Mouse (Mus musculus): ENCODE measurements at regions not wholly inside any gene's neighbourhood (a gene's known extent, or its start where the extent isn't known, plus 50 kb on each side); places are given as distances from the start of the nearest gene placed in this dataset.
"Not testable (repeated sequence)": the region's sequence is repeated elsewhere in the genome, so short reads cannot be mapped to it uniquely, and the experiment has no call there.

- no peak for DNase-seq (ENCODE audit: low spot score)
- Histone ChIP-seq H3K4me1 (ENCODE audit: control insufficient read depth, insufficient read depth, low read length) (no peaks in the 10 kb centered on the region), H3K36me3 (ENCODE audit: control insufficient read depth, insufficient read depth, low read length) (no peaks in the 10 kb centered on the region), H3K4me2 (ENCODE audit: low read depth, low read length) (no peak overlapping the region), H3K27ac (replicated peaks; ENCODE audit: low read depth, low read length) (no peak overlapping the region), H3K9ac (ENCODE audit: low read depth, low read length) (no peak overlapping the region), H3K4me3 (ENCODE audit: low read depth, low read length) (no peak overlapping the region), H3K9me3 (ENCODE audit: control insufficient read depth, low read length) (no peaks in the 10 kb centered on the region), H3K27me3 (replicated peaks; ENCODE audit: control insufficient read depth, insufficient read depth, low read length) (no peaks in the 10 kb centered on the region)
- ATAC-seq (ENCODE audit: low read depth), result no peak
- 35% methylated on average over 5 of the region's 5 CpGs for WGBS
Observed at GRCm38 (mm10) chr4:66691598-66692220, 135.7 kb upstream of the Tlr4 start.

- no peaks in the 10 kb centered on the region for H3K27me3 ChIP-seq (replicated peaks; ENCODE audit: control insufficient read depth, insufficient read depth, low read length)
- H3K9ac ChIP-seq (ENCODE audit: low read depth, low read length), result no peak overlapping the region
- DNase-seq (ENCODE audit: low spot score), result no peak
- no peak overlapping the region for H3K27ac ChIP-seq (replicated peaks; ENCODE audit: low read depth, low read length)
- H3K4me1 ChIP-seq (ENCODE audit: control insufficient read depth, insufficient read depth, low read length), result no peaks in the 10 kb centered on the region
- no peak for ATAC-seq (ENCODE audit: low read depth)
- H3K4me3 ChIP-seq (ENCODE audit: low read depth, low read length), result no peak overlapping the region
- 35% methylated on average over 4 of the region's 4 CpGs for WGBS
- H3K9me3 ChIP-seq (ENCODE audit: control insufficient read depth, low read length), result no peaks in the 10 kb centered on the region
- H3K4me2 ChIP-seq (ENCODE audit: low read depth, low read length), result no peak overlapping the region
- no peaks in the 10 kb centered on the region for H3K36me3 ChIP-seq (ENCODE audit: control insufficient read depth, insufficient read depth, low read length)
Observed at GRCm38 (mm10) chr4:66693982-66694578, 133.3 kb upstream of the Tlr4 start.

GRCm38 (mm10) chr4:66715821-66716760 lies 111.3 kb upstream of the Tlr4 start:
- Histone ChIP-seq H3K4me2 (ENCODE audit: low read depth, low read length) (no peak overlapping the region), H3K27ac (replicated peaks; ENCODE audit: low read depth, low read length) (no peak overlapping the region), H3K36me3 (ENCODE audit: control insufficient read depth, insufficient read depth, low read length) (no peaks in the 10 kb centered on the region), H3K9ac (ENCODE audit: low read depth, low read length) (no peak overlapping the region), H3K27me3 (replicated peaks; ENCODE audit: control insufficient read depth, insufficient read depth, low read length) (no peaks in the 10 kb centered on the region), H3K9me3 (ENCODE audit: control insufficient read depth, low read length) (no peaks in the 10 kb centered on the region), H3K4me3 (ENCODE audit: low read depth, low read length) (no peak overlapping the region), H3K4me1 (ENCODE audit: control insufficient read depth, insufficient read depth, low read length) (no peaks in the 10 kb centered on the region)
- DNase-seq (ENCODE audit: low spot score), result peak; percentile 51
- 69% methylated on average over 6 of the region's 6 CpGs for WGBS
- ATAC-seq (ENCODE audit: low read depth), result peak; percentile 82

- Histone ChIP-seq H3K27me3 (replicated peaks; ENCODE audit: control insufficient read depth, insufficient read depth, low read length) (no peaks in the 10 kb centered on the region), H3K9ac (ENCODE audit: low read depth, low read length) (no peak overlapping the region), H3K27ac (replicated peaks; ENCODE audit: low read depth, low read length) (no peak overlapping the region), H3K4me1 (ENCODE audit: control insufficient read depth, insufficient read depth, low read length) (no peaks in the 10 kb centered on the region), H3K4me3 (ENCODE audit: low read depth, low read length) (no peak overlapping the region), H3K9me3 (ENCODE audit: control insufficient read depth, low read length) (no peaks in the 10 kb centered on the region), H3K4me2 (ENCODE audit: low read depth, low read length) (no peak overlapping the region), H3K36me3 (ENCODE audit: control insufficient read depth, insufficient read depth, low read length) (no peaks in the 10 kb centered on the region)
- DNase-seq (ENCODE audit: low spot score), result no peak
- no peak for ATAC-seq (ENCODE audit: low read depth)
- 6% methylated on average over 2 of the region's 2 CpGs for WGBS
Observed at GRCm38 (mm10) chr4:66737407-66737806, 90.0 kb upstream of the Tlr4 start.

GRCm38 (mm10) chr4:66743421-66743820 lies 84.0 kb upstream of the Tlr4 start:
- H3K4me3 ChIP-seq (ENCODE audit: low read depth, low read length); H3K36me3 ChIP-seq (ENCODE audit: control insufficient read depth, insufficient read depth, low read length); DNase-seq (ENCODE audit: low spot score); H3K4me1 ChIP-seq (ENCODE audit: control insufficient read depth, insufficient read depth, low read length); H3K9ac ChIP-seq (ENCODE audit: low read depth, low read length); H3K27ac ChIP-seq (replicated peaks; ENCODE audit: low read depth, low read length); H3K9me3 ChIP-seq (ENCODE audit: control insufficient read depth, low read length); ATAC-seq (ENCODE audit: low read depth); H3K27me3 ChIP-seq (replicated peaks; ENCODE audit: control insufficient read depth, insufficient read depth, low read length); H3K4me2 ChIP-seq (ENCODE audit: low read depth, low read length): not testable (repeated sequence)
- 95% methylated on average over 17 of the region's 19 CpGs for WGBS

GRCm38 (mm10) chr4:66768762-66769161 lies 58.6 kb upstream of the Tlr4 start:
- Histone ChIP-seq H3K27ac (replicated peaks; ENCODE audit: low read depth, low read length) (no peak overlapping the region), H3K4me2 (ENCODE audit: low read depth, low read length) (no peak overlapping the region), H3K27me3 (replicated peaks; ENCODE audit: control insufficient read depth, insufficient read depth, low read length) (no peaks in the 10 kb centered on the region), H3K36me3 (ENCODE audit: control insufficient read depth, insufficient read depth, low read length) (no peaks in the 10 kb centered on the region), H3K9me3 (ENCODE audit: control insufficient read depth, low read length) (no peaks in the 10 kb centered on the region), H3K9ac (ENCODE audit: low read depth, low read length) (no peak overlapping the region), H3K4me1 (ENCODE audit: control insufficient read depth, insufficient read depth, low read length) (no peaks in the 10 kb centered on the region), H3K4me3 (ENCODE audit: low read depth, low read length) (no peak overlapping the region)
- peak; percentile 54 for DNase-seq (ENCODE audit: low spot score)
- ATAC-seq (ENCODE audit: low read depth), result no peak
- WGBS, result 32% methylated on average over 4 of the region's 4 CpGs
